Mouse (Mus musculus) inflammation-experienced regulatory T-cells, adult 16 weeks (primary cell): ENCODE measurements around the gene Guk1. TPM values are rescaled to one million over a fixed set of nuclear protein-coding genes. Genes with fewer than 3 reads are reported as not detected.

ENCODE experiments used
- polyA plus RNA-seq: library from polyadenylated mRNA; unstranded; fragments of 100-300 nt; shearing (Covaris generic); gene quantifications from one replicate; pipeline ENCODE4 v1.2.1, GENCODE M21; 2017

The Guk1 gene
- 88.8 TPM for polyA plus RNA-seq

GRCm38 (mm10) chr11:59192059-59192386, at the start of gene Guk1:
TSS of gene Guk1 (minus strand) at chr11:59192212.

GRCm38 (mm10) chr11:59228122-59228953, 36.3 kb upstream of the Guk1 start, which contains the start of gene Arf1:
TSS of gene Arf1 (minus strand) at chr11:59228270.

DNA sequence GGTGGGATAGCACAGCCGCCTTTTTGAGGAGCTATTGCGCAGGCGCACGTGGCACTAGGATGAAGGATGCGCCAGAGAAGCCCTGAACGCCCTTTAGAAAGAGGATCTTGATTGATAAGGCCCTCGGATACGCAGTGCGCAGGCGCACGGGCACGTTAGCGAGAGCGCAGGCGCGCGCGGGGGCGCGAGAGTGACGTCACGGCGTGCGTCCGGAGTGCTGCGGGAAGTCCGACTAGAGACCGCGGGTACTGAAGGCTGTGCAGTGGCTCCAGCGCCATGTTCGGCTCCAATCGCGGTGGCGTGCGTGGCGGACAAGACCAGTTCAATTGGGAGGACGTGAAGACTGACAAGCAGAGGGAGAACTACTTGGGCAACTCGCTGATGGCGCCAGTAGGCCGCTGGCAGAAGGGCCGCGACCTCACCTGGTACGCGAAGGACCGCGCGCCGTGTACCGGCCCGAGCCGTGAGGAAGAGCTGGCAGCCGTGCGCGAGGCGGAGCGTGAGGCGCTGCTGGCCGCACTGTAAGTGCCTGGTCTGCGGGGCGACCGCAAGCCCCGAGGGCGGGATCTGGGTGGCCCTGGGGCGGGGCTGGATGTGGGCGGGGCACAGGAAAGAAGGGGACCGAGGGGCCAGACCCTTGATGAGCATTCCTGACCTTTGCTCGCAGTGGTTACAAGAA, 16.3 kb upstream of the Guk1 start, which contains the start of gene 2310033P09Rik:
2310033P09Rik (plus strand) TSS at position 169 of the 679 bp plus-strand sequence.

DNA sequence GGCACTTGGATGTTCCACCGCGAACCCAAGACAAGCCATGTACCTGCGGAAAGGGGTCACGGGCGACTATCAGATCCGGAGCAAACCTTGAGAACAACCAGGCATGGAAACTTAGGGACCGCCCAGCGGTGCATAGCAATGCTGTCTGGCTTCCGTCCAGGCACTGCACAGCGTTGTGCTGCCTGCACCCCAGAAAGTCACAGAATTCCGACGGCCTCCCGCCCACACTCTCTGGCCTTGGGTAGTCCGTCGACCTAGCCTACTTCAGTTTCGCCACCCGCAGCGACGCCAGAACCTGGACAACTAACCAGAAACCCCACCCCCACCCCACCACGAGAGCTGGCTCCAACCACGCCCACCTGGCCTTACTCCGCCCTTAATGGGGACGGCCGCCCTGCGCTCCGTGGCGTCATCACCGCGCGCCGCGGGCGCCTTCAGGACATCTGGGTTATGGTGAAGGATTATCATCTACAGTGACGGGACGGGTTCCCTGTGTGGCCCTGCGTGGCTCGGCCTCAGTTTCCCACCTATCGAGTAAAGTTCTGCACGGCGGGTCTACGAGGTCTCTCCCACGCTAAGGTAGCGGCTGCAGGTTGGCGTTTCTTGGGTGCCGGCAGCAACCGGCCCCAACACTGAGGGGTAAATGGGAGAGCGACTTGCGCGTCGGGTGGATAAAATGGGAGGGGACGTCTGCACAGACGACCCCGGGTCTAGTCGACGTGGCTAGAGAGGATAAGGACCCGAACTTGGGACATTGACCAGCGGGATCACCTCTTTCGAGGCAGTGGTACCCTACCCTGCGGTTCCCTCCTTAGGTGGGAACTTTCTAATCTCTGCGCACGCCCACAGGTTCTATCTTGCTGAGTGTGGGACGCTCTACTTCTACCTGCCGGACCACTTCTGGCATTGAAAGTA, 10.3 kb upstream of the Guk1 start, which contains the start of gene Mrpl55:
Mrpl55 (plus strand) TSS at position 406 of the 915 bp plus-strand sequence.

GRCm38 (mm10) chr11:59182864-59183331, 9.1 kb downstream of the Guk1 start, which contains the start of gene Gjc2:
TSS of gene Gjc2 (minus strand) at chr11:59183213.

GRCm38 (mm10) chr11:59163255-59164236, 28.5 kb downstream of the Guk1 start, which contains the start of gene Iba57:
TSS of gene Iba57 (minus strand) at chr11:59163739.

GRCm38 (mm10) chr11:59135904-59136452, 56.0 kb downstream of the Guk1 start, which contains the start of gene Obscn:
TSS of gene Obscn (minus strand) at chr11:59136402.

Other genes starting within 250 kb of the Guk1 start
- gene Hist3h2ba, start 243.3 kb downstream of the Guk1 start, polyA plus RNA-seq = 17.8 TPM
- 23.3 TPM for gene Hist3h2a, start 237.5 kb downstream of the Guk1 start, polyA plus RNA-seq
- gene Trim17, start 237.5 kb downstream of the Guk1 start, polyA plus RNA-seq = 0.11 TPM
- gene Trim11, start 214.1 kb downstream of the Guk1 start, polyA plus RNA-seq = 45.5 TPM
- gene Obscn, start 55.8 kb downstream of the Guk1 start, polyA plus RNA-seq = not detected
- gene Iba57, start 28.5 kb downstream of the Guk1 start, polyA plus RNA-seq = 2.2 TPM
- not detected for gene Gjc2, start 9.0 kb downstream of the Guk1 start, polyA plus RNA-seq
- gene Mrpl55, start 10.3 kb upstream of the Guk1 start, polyA plus RNA-seq = 48.5 TPM
- gene 2310033P09Rik, start 16.1 kb upstream of the Guk1 start, polyA plus RNA-seq = 40.1 TPM
- 545 TPM for gene Arf1, start 36.1 kb upstream of the Guk1 start, polyA plus RNA-seq
- not detected for gene Wnt3a, start 98.5 kb upstream of the Guk1 start, polyA plus RNA-seq
- gene Wnt9a, start 114.7 kb upstream of the Guk1 start, polyA plus RNA-seq = not detected
- not detected for gene Prss38, start 183.4 kb upstream of the Guk1 start, polyA plus RNA-seq